Mouse (Mus musculus) gastrocnemius, postnatal 25 days (tissue): Measurements from ENCODE around the gene Gm5767. TPM values are rescaled to one million over a fixed set of nuclear protein-coding genes. Genes with fewer than 3 reads are reported as not detected.
"Not testable (repeated sequence)": the region's sequence is repeated elsewhere in the genome, so short reads cannot be mapped to it uniquely, and the experiment has no call there.

Experiments
- DNase-seq: peaks from one replicate; pipeline ENCODE4 v3.0.0; 2022
- total RNA-seq, 2 experiments: library from RNA; stranded (reverse); gene quantifications; 1 replicate in 1 of 2; 2 replicates in 1 of 2; pipeline ENCODE4 v1.2.3; 2021

The Gm5767 gene
- total RNA-seq, 2 experiments from 2014 or later = not detected

DNA sequence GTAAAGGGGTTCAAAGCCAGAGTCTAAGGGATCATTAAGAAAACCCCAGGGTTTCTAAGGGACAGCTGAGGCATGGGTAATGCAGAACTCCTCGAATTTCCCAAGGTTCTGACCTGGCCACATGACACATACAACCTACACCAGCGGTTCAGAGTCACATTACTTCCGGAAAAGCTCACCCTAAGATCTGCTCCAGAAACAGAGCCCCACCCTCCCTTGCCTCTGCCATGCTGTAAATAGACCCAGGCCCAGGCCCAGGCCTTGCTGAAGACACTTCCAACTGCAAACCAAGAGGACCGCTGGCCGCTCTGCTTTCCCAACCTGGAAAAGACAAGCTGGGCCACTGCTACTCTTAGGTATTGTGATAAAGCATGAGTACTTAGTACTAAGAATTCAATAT is 34.3 kb downstream of the Gm5767 start:
- DNase-seq = peak; percentile 15

DNA sequence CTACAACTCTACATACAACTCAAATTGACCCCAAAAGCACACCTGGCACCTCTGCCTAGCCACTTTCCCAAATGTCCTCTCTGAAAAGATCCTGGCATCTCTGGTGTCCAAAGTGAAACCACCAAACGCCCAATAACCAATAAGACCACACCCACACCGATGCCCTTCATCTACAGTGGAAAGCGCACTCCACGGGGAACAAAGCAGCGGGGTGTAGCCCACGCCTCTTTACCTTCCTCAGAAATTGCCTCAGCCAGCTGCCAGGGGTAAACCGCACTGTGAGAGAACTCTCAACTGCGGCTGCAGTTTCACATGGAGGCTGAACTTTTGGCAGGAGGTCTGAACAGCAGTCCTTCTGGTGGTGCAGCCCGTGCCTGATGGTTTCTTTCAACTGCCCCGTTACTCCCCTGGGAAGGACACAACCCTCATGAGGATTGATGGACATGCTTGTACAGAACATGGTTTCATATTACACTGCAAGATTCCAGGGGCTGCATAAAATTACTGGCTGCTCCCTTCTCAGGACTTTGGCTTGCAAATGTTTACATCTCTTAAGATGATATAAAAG is 35.0 kb downstream of the Gm5767 start:
- DNase-seq = no peak

DNA sequence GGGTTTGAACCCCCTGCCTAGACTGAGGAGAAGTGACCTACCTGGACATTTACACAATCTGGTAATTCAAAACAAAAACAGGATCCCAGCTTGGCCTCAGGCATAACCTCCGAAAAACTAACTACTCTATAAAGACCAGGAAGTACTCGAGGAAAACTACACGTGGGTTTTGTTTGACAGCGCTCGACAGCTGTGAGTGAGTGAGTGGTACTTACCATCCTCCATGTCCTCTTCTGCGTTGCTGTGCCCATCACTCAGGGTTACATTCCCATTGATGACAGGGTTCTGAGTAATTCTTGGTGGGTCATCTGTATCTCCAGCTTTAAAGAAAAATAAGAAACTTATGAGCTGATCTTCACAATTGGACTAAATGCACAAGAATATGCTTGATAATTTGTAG is 35.7 kb downstream of the Gm5767 start:
- no peak for DNase-seq

DNA sequence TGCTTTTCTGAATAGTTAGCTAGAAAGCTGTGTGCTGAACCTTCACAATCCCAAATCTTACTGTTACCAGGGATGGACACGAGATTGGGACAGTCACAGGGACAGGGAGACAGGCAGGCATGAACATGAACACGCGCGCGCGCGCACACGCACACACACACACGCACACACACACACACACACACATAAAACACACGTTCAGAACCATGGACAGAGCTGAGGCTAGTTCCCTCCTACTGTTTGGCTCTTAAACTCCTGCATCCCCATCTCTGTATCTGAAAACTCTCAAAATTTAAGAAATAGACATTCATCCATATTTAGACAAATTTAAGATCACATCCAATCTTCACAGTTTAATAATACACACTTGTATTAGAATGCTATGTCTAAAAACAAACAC is 37.2 kb downstream of the Gm5767 start:
- no peak for DNase-seq

DNA sequence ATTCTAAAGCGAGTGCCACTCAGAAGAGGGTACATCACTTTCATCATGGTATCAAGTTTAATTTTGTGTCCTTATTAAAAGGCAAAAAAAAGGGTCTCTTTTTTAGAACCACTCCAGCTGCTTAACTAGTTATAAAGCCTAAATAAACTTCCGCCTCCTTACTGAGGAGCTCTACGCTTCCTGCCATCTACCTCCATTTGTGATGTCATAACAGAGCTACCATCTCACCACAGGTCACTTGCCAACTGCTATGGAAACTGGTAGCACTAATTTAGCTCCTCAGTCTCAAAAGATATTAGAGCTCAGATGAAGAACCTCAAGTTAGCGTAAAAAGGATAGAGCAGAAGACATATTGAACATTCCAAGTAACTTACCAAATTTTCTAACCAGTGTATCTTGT is 39.9 kb downstream of the Gm5767 start:
- DNase-seq = no peak

DNA sequence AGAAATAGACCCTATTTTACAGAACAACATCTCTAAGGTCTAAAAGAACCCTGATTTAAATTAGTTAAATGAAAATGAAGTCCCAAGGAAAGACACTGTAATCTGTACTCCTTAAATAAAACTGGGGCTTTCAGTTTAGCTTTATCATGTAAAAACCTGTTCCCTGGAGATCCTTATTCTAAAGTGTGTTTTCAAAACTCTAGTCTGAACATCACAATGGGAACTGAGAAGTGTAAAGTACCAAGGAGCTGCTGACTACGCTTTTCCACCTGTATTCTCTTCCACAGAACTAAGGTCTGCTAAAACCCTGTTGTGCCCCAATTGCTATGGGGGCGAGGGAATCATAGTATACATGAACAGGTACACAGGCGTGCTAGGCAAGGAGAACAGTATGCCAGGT is 43.5 kb downstream of the Gm5767 start:
- DNase-seq = no peak

DNA sequence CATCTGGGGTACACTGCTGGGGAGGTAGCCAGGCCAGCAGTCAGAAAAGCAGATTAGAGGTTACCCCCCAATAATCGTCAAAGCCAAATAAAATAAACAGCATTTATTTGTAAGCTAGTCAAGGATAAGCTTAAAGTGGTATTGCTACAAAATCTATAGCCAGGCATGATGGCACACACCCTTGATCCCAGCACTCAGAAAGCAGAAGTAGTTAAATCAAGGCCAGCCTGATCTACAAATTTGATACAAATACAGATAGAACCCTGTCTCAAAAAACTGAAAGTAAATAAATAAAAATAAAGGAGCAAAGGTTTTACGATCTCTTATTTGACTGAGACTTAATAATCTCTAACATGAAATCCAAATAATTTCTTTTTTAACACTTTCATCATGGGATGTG is 45.2 kb downstream of the Gm5767 start:
- DNase-seq = no peak

DNA sequence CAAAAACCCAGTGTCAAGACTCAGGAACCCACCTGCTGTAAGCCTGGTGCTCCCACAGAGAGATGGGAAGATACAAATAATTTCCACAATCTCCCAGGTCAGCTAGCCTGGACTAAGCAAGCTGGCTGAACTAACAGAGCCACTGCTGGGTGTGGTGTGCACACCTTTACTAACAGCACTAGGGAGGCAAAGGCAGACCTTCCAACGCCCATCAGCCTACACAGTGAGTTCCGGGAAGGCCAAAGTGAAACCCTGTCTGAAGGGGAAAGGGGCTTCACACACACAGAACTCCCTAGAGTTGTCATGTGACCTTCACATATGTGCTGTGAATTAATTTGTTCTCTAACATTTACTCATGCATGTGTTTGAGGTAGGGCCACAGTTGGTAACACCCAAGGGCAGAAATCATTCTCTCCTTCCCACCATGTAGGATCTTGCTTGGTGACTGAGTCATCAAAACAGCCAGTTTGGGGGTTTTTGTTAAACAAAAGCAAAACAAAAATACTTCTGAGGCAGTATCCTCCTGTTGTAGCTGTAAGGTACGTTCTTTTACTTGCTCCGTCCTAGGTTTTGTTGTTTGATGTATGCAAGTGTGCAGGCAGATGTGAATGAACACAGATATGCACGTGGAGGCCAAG is 47.7 kb downstream of the Gm5767 start:
- no peak for DNase-seq

DNA sequence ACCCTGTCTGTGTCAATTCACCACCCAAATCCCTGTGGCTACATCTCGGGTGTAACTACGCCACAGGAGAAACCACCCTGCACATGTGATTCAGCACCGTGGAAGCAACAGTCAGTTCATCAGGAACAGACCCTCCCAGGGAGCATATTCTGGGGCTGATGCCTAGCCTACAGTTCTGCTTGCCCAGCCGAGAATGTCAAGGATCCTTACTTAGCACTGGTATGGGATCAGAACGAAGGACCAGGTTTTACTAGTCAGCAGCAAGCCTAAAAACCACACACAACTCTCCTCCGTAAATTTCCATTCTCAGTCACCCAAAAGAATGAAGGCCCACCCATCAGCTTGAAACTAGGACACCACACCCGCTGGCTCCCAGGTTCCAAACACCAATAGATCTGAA is 51.1 kb downstream of the Gm5767 start:
- no peak for DNase-seq

DNA sequence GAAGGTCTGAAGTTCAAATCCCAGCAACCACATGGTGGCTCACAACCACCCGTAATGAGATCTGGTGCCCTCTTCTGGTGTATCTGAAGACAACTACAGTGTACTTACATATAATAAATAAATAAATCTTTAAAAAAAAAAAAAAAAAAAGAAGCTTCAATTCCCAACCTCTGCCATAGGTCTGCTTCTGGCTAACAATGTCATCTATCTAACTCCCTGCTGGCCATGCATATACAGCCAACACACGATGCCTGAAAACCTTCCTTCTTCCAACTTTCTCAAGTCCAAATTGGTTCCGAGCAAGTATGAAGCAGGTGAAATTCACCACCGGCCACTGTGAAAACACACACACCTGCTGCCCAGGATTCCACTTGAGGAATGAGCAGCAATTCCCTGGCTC is 51.9 kb downstream of the Gm5767 start:
- not testable (repeated sequence) for DNase-seq

Other genes starting within 250 kb of the Gm5767 start
- gene Mettl22, start 210.0 kb upstream of the Gm5767 start, total RNA-seq = 10 to 100 TPM; 73.7 to 80.6 TPM
- gene Abat, start 167.3 kb upstream of the Gm5767 start, total RNA-seq = 1 to 10 TPM; 2.1 to 3.3 TPM
- gene Pmm2, start 43.1 kb upstream of the Gm5767 start, total RNA-seq = 10 to 100 TPM; 20.3 to 20.6 TPM
- gene Tmem186, start 43.1 kb upstream of the Gm5767 start, total RNA-seq = 10 to 100 TPM in 1 of 2 experiments, 1 to 10 TPM in 1; 9.0 to 10.7 TPM
- gene Carhsp1, start 8.6 kb upstream of the Gm5767 start, total RNA-seq = 10 to 100 TPM in 1 of 2 experiments, 1 to 10 TPM in 1; 8.6 to 10.5 TPM
- gene Usp7, start 111.5 kb downstream of the Gm5767 start, total RNA-seq = 10 to 100 TPM; 49.3 to 49.4 TPM
- 10 to 100 TPM; 67.4 to 73.8 TPM for gene 1810013L24Rik, start 149.3 kb downstream of the Gm5767 start, total RNA-seq